In genomic region chr7:60097154-60097859, GRCm38 (mm10) we compare ENCODE assay signal across 12 mouse cellular contexts. TPM values are rescaled to one million over a fixed set of nuclear protein-coding genes. Genes with fewer than 3 reads are reported as not detected.
DNase-seq lines count a peak whose midpoint lies in the region; ATAC-seq and TF ChIP-seq lines count a peak whose summit lies in the region.
"Had no signal": no experiment of that assay in that cellular context is flagged by ENCODE, and none has a peak within 500 bp of the region (broad histone marks: within the 10 kb centered on the region; RNA-seq: fewer than 3 reads in every experiment).

No protein-coding gene starts in this region.

- H3K4me2 ChIP-seq in neural tube, embryonic 12.5 days (replicated peaks): no peak overlapping the region
- H3K4me2 ChIP-seq in forebrain, postnatal 0 days (ENCODE audit: low read depth): peak overlapping the region; percentile 3; the same call in 1 of the 2 replicates
- no peak overlapping the region for H3K4me2 ChIP-seq in midbrain, embryonic 11.5 days
- H3K4me2 ChIP-seq: lung, embryonic 15.5 days had no signal

- no peak overlapping the region for H3K27ac ChIP-seq in neural tube, embryonic 12.5 days
- H3K27ac ChIP-seq in forebrain, postnatal 0 days (ENCODE audit: low read depth, low read length): no peak overlapping the region
- no peak overlapping the region for H3K27ac ChIP-seq in midbrain, embryonic 11.5 days (ENCODE audit: low read depth, low read length)
- H3K27ac ChIP-seq: lung, embryonic 15.5 days had no signal

- no peaks in the 10 kb centered on the region for H3K27me3 ChIP-seq in neural tube, embryonic 12.5 days (replicated peaks)
- H3K27me3 ChIP-seq in forebrain, postnatal 0 days (ENCODE audit: insufficient read depth, low read length): no peaks in the 10 kb centered on the region
- H3K27me3 ChIP-seq in midbrain, embryonic 11.5 days (ENCODE audit: control insufficient read depth, insufficient read depth, low read length): no peaks in the 10 kb centered on the region
- H3K27me3 ChIP-seq: lung, embryonic 15.5 days had no signal

- H3K9me3 ChIP-seq in neural tube, embryonic 12.5 days: no peaks in the 10 kb centered on the region
- H3K9me3 ChIP-seq in forebrain, postnatal 0 days (ENCODE audit: low read length): no peaks in the 10 kb centered on the region
- H3K9me3 ChIP-seq in midbrain, embryonic 11.5 days (ENCODE audit: control insufficient read depth, low read length): no peaks in the 10 kb centered on the region; the same call in 1 of the 2 replicates
- H3K9me3 ChIP-seq: lung, embryonic 15.5 days had no signal

- no peak for TF ChIP-seq CTCF in forebrain, postnatal 0 days (IDR thresholded peaks at IDR 0.05; ENCODE audit: low read depth)

- ATAC-seq in neural tube, embryonic 12.5 days (ENCODE audit: low FRiP score, low read depth): peak; percentile 65; the same call in 1 of the 2 replicates
- peak; percentile 95 for ATAC-seq in forebrain, postnatal 0 days
- peak; percentile 93 for ATAC-seq in midbrain, embryonic 11.5 days (ENCODE audit: low FRiP score)
- ATAC-seq in erythroblast, adult 5-6 weeks (replicated peaks; ENCODE audit: low FRiP score, poor library complexity, severe bottlenecking): no peak
- ATAC-seq: activated CD4-positive, CD25-positive, alpha-beta regulatory T cell, adult 4 months had no signal

- no peak for DNase-seq in neural tube, embryonic 10.5 days (ENCODE audit: extremely low spot score, low spot score)
- DNase-seq in forebrain, postnatal 0 days: peak; percentile 85
- no peak for DNase-seq in midbrain, embryonic 11.5 days (ENCODE audit: low spot score, missing footprints)
- DNase-seq in right cerebral cortex, postnatal 4 days: peak; percentile 34
- DNase-seq in ovary, postnatal 10 days (ENCODE audit: low spot score): no peak
- DNase-seq: gastrocnemius, postnatal 14 days; kidney, postnatal 25 days; thymus, adult 18-20 months had no signal

- no peak overlapping the region for H3K4me3 ChIP-seq in neural tube, embryonic 12.5 days
- H3K4me3 ChIP-seq in forebrain, postnatal 0 days (ENCODE audit: low read depth, low read length): no peak overlapping the region
- H3K4me3 ChIP-seq in midbrain, embryonic 11.5 days (ENCODE audit: low read depth, low read length): no peak overlapping the region
- H3K4me3 ChIP-seq: lung, embryonic 15.5 days had no signal

- no peaks in the 10 kb centered on the region for H3K4me1 ChIP-seq in neural tube, embryonic 12.5 days
- no peaks in the 10 kb centered on the region for H3K4me1 ChIP-seq in forebrain, postnatal 0 days (ENCODE audit: insufficient read depth)
- no peaks in the 10 kb centered on the region for H3K4me1 ChIP-seq in midbrain, embryonic 11.5 days (ENCODE audit: control insufficient read depth, insufficient read depth, low read length)
- H3K4me1 ChIP-seq: lung, embryonic 15.5 days had no signal

- WGBS in neural tube, embryonic 12.5 days: 66% methylated on average over 3 of the region's 3 CpGs
- WGBS in forebrain, postnatal 0 days: 33% methylated on average over 3 of the region's 3 CpGs
- WGBS in midbrain, embryonic 11.5 days: 53% methylated on average over 3 of the region's 3 CpGs

- no peaks in the 10 kb centered on the region for H3K36me3 ChIP-seq in neural tube, embryonic 12.5 days
- H3K36me3 ChIP-seq in forebrain, postnatal 0 days (ENCODE audit: insufficient read depth): no peaks in the 10 kb centered on the region
- H3K36me3 ChIP-seq in midbrain, embryonic 11.5 days (ENCODE audit: control insufficient read depth, insufficient read depth, low read length): no peaks in the 10 kb centered on the region
- H3K36me3 ChIP-seq: lung, embryonic 15.5 days had no signal

- no peak overlapping the region for H3K9ac ChIP-seq in neural tube, embryonic 12.5 days
- no peak overlapping the region for H3K9ac ChIP-seq in forebrain, postnatal 0 days
- H3K9ac ChIP-seq in midbrain, embryonic 11.5 days (ENCODE audit: low read length): no peak overlapping the region
- H3K9ac ChIP-seq: lung, embryonic 15.5 days had no signal

RNA-seq across cellular contexts. Expression of gene Snrpn, which starts 42.7 kb away (rescaled TPM):
- polyA plus RNA-seq in neural tube, embryonic 12.5 days (2016; fragmentation: Nextera tagmentation; extraction: Ambion mirVana): 309 and 338 TPM in 2 replicates
- total RNA-seq in forebrain, postnatal 0 days (2014; rRNA removed): 398 and 399 TPM in 2 replicates
- 678 and 847 TPM in 2 replicates for polyA plus RNA-seq in forebrain, postnatal 0 days (2015; fragmentation: Nextera tagmentation; extraction: Ambion mirVana)
- polyA plus RNA-seq in midbrain, embryonic 11.5 days (2014; fragmentation: Nextera tagmentation; extraction: Ambion mirVana): 226 and 244 TPM in 2 replicates
- not detected in 2 replicates for total RNA-seq in erythroblast, adult 5-6 weeks (2015; ENCODE audit: low replicate concordance)
- not detected in 2 replicates for total RNA-seq in erythroblast, adult 5-6 weeks (2017; ENCODE audit: low replicate concordance)
- polyA plus RNA-seq: activated CD4-positive, CD25-positive, alpha-beta regulatory T cell, adult 4 months had no signal

Comparison
In these comparisons a context has a peak if more than half of its experiments do, and no peak if none do; other contexts are left out.
1. DNase-seq: peak in forebrain, postnatal 0 days (single experiment) and right cerebral cortex, postnatal 4 days (single experiment); none in neural tube, embryonic 10.5 days (single experiment), midbrain, embryonic 11.5 days (single experiment) and ovary, postnatal 10 days (single experiment).